Mouse (Mus musculus) adrenal gland (tissue): ENCODE measurements around the gene Ano10.
"Not testable (repeated sequence)": the region's sequence is repeated elsewhere in the genome, so short reads cannot be mapped to it uniquely, and the experiment has no call there.

ENCODE experiments used
- intact Hi-C: fragments of 180-260 bp; cut with DNase I; formaldehyde crosslinking; loops from one replicate; pipeline ENCODE4 v1.15.1; 2025
- long read RNA-seq, 2 experiments: library from polyadenylated mRNA; unstranded; transcript quantifications; one replicate each; pipeline ENCODE4 v2.0.0; 2020; ENCODE audit warnings: borderline replicate concordance in 1 of 2; ENCODE audit not compliant: insufficient replicate concordance in 1 of 2

Ano10 gene
- long read RNA-seq, experiment 1, transcript Ano10-201 (13 exons, 2,653 nt) = major isoform, 41 of 53 reads
- long read RNA-seq, experiment 1, partial matches to known transcripts = 6 of 53 reads
- long read RNA-seq, experiment 1, other reads (novel, unspliced or antisense) = 6 of 53 reads
- long read RNA-seq, experiment 2, transcript Ano10-201 (13 exons, 2,653 nt) = major isoform, 17 of 23 reads
- long read RNA-seq, experiment 2, partial matches to known transcripts = 5 of 23 reads
- long read RNA-seq, experiment 2, other reads (novel, unspliced or antisense) = 0 of 23 reads

DNA sequence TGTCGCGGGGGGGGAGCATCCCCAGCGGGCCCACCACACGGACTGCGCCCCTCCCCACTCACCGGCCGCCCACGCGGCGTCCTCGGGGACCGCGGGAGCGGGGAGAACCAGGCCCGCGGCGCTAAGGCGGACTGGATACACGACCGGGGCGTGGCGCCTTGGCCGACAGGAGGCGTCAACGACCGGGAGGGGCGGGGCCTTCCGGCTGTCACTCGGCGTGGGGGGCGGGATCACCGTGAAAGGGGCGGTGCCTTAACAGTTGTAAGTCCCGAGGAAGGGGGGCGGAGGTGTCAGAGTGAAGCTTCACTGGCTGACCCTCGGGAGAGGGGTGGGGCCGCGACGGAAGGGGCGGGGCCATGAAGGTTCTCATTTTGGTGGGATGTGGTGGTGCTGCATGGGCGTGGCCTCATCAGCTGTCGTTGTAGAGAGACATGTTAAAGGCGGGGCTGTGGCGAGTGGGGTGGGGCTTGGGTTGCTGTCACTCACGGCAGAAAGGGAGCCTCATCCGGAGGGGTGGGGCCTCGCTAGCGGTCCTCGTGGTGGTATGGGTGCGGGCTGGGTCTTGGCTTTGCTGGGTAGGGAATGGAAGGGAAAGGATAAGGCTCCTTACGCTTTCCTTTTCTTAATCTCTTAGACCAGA is at the start of gene Ano10:
Gene Ano10, minus strand, starts transcription at position 182 of the 640 bp plus-strand sequence.
- intact Hi-C loops = no loop called here

GRCm38 (mm10) chr9:122343399-122343798 is 49.2 kb upstream of the Ano10 start:
- intact Hi-C loops = no loop called here

DNA sequence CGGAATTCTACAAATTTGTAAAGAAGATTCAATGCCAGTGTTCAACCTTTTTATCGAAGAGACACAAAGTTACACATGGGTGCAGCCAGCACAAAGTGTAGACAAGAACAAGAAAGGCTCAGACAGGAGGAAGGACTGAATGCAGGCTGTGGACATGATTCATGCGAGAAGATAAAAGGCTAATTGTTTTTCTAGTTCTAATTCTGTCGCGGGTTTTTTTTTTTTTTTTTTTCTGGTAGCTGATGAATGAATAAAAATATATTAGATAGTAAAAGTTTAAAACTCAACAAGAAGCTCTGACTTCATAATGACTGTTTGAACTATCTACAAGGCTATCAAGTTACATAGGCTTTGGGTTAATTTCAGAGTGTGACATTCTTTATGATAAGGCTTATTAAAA is 45.7 kb upstream of the Ano10 start:
- intact Hi-C loops = no loop called here

DNA sequence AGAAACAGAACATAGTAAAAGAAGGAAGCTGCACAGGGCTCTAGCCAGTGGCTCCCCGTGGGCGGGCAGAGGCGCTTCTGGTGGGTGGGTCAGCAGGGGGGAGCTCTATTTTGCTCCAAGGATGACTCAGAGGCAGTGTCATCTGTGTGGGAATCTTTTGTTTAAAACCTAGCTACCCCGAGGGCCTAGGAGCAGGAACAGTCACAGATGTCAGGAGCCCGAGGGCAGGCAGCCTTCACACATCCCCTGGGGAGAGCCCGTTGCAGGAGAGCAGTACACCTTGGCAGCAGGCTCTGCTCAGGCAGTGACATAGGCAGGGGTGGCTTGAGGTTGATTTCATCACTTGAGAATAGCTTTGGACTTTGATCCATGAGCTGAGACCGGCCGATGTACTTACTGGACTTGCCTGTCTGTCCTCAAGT is 43.3 kb upstream of the Ano10 start:
- intact Hi-C loops = no loop called here

DNA sequence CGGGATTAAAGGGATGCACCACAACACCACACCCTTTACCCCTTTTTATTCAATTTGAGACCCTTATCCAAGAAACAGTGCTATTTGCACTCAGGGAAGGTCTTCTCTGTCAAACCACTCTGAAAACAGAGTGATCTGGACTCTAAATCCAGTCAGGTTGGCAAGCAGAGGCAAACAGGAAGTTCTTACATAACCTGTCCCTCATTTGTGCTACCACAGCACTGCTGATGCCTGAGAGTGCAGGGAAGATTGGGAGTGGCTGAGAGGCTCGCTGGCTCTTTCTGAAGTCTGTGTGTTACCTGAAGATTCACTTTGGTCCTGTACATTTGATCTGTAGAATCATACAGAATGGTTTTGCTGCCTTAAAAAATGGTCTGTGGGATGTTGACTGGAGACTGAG is 42.5 kb upstream of the Ano10 start:
- intact Hi-C loops = no loop called here

DNA sequence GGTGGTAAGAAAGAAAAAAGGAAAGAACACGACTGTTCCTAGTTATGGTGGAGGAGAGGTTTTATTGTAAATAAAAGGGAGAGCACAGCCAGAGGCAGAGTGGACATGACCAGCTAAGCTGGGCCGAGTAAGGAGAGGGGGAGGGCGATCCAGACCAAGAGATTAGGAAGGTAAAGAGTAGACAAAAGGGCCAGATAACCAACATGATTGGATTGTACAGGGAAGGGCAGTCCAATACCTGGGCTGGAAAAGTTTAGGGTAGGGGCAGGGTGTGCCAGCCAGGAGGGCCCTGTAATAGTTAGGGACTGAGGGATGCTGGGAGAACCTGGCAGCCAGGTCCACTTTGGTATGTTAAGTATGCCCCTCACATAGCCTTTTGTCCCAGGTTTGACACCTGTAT is 34.0 kb upstream of the Ano10 start:
- intact Hi-C loops = no loop called here

- intact Hi-C loops = no loop called here
Measured at GRCm38 (mm10) chr9:122325996-122326395, 31.8 kb upstream of the Ano10 start.

- intact Hi-C loops = no loop called here
Measured at GRCm38 (mm10) chr9:122322356-122322755, 28.1 kb upstream of the Ano10 start.

GRCm38 (mm10) chr9:122320626-122321025 is 26.4 kb upstream of the Ano10 start:
- intact Hi-C loops = no loop called here

GRCm38 (mm10) chr9:122316562-122316961 is 22.3 kb upstream of the Ano10 start:
- intact Hi-C loops = no loop called here

GRCm38 (mm10) chr9:122315501-122315900 is 21.3 kb upstream of the Ano10 start:
- intact Hi-C loops = no loop called here

- intact Hi-C loops = no loop called here
Measured at GRCm38 (mm10) chr9:122314942-122315341, 20.7 kb upstream of the Ano10 start.

- intact Hi-C loops = no loop called here
Measured at GRCm38 (mm10) chr9:122314386-122314785, 20.2 kb upstream of the Ano10 start.

DNA sequence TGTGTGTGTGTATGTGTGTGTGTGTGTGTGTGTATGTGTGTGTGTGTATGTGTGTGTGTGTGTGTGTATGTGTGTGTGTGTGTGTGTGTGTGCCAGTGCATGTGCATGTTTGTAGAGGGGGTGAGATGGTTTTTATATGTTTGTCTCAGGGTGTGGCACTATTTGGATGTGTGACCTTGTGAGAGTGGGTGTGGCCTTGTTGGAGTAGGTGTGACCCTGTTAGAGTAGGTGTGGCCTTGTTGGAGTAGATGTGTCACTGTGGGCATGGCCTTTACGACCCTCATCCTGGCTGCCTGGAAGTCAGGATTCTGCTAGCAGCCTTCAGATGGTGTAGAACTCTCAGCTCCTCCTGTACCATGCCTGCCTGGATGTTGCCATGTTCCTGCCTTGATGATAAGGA is 18.9 kb upstream of the Ano10 start:
- intact Hi-C loops = not testable (repeated sequence)

- intact Hi-C loops = no loop called here
Measured at GRCm38 (mm10) chr9:122312296-122312990, 18.2 kb upstream of the Ano10 start.

- intact Hi-C loops = no loop called here
Measured at GRCm38 (mm10) chr9:122311051-122311760, 17.0 kb upstream of the Ano10 start.

DNA sequence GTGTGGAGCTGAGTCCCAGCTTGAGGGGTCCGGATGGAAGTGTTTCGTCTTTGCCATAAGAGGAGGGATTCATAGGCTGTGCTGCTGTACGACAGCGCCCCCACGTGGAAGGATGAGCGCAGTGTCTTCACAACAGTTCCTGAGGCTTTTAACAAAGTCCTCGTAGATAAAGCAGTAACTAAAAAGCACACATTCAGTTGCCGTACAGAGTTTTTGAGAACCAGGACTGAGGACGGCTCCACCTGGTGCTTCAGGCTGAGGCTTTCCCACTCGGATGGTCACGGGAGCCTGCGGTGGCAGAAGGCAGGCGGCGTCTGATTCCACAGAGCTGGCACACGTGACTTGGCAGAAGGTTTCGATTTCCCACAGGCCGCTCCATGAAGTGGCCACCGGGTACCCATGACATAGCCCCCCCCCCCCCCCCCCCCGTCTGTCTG is 16.4 kb upstream of the Ano10 start:
- intact Hi-C loops = loop anchor here (1.0 kb wide), 1 partner anchor 63 kb away; no protein-coding TSS in a partner anchor

- intact Hi-C loops = no loop called here
Measured at GRCm38 (mm10) chr9:122309013-122309980, 15.1 kb upstream of the Ano10 start.

DNA sequence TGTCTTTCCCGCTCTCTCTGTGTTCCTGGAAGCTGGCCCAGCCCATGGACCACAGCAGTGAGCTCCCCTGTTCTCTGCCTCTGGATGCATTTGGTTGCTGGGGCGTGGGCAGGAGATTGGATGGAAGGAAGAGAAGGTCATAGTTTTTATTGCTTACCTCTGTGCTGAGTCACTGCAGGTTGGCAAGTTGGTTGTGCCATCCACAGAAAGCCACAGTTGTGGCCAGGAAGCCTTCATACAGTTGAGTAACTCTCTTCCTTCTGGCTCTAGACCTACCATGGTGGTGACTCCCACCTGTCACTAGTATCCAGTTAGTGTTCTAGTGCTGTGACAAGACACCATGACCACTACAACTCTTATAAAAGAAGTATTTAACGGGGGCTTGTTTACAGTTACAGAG is 11.1 kb upstream of the Ano10 start:
- intact Hi-C loops = no loop called here

DNA sequence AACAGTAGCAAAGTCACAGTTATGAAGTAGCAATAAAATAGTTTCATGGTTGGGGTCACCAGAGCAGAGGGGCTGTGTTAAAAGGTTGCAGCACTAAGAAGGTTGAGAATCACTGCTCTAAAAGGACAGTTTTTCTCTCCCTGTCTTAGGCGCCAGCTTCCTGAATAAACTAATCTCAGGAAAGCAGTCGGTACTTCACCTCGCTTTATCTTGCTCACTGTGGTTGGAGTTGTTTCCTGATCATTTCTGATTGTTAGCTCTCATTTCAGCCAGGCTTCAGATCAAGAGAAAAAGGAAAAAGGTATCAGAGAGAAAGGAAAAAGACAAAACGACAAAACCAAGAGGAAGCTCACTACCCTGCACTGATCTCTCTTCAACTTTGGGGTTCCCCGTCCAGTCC is 1.9 kb upstream of the Ano10 start:
- intact Hi-C loops = no loop called here

DNA sequence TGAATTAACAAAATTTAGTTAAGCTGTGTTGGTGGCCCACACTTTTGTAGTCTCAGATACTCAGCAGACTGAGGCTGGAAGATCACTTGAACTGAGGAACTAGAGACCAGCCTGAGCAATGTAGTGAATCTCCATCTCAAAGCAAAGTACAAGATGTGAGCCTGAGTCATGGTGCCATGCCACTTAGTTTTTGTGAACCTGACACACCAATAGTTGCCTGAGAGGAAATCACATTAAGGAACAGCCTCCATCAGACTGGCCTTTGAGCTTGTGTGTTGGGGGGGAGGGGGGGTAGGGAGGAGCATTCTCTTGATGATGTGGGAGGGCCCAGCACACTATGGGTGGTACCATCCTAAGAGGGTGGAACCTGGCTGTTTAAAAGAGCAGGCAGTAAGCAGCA is 1.2 kb upstream of the Ano10 start:
- intact Hi-C loops = no loop called here
